Mouse (Mus musculus) C2C12 (cell line): ENCODE measurements around the gene 4930469K13Rik.

Experiments used
- CEBPB ChIP-seq: IDR thresholded peaks from one replicate; pipeline ENCODE4 v1.6.1; 2011; ENCODE audit warnings: low read depth, mild to moderate bottlenecking, control low read depth, moderate library complexity
- CTCF ChIP-seq: IDR thresholded peaks from one replicate; pipeline ENCODE4 v1.5.1; 2011; ENCODE audit not compliant: control insufficient read depth, insufficient read depth, insufficient read length
- FOSL1 ChIP-seq: IDR thresholded peaks from one replicate; pipeline ENCODE4 v1.8.0; 2011; ENCODE audit warnings: mild to moderate bottlenecking, low read length; ENCODE audit not compliant: poor library complexity, insufficient read depth, severe bottlenecking
- MAX ChIP-seq: IDR thresholded peaks from one replicate; pipeline ENCODE4 v1.6.1; 2011; ENCODE audit warnings: mild to moderate bottlenecking, control low read depth
- MYOD1 ChIP-seq: IDR thresholded peaks from one replicate; pipeline ENCODE4 v1.6.1; 2011; ENCODE audit warnings: low read depth; ENCODE audit not compliant: control insufficient read depth, insufficient read length
- MYOG ChIP-seq: IDR thresholded peaks from one replicate; pipeline ENCODE4 v1.6.1; 2011; ENCODE audit not compliant: control insufficient read depth, insufficient read length; ENCODE audit errors: extremely low read depth
- USF1 ChIP-seq: IDR thresholded peaks from one replicate; pipeline ENCODE4 v1.6.1; 2011; ENCODE audit warnings: low read depth, mild to moderate bottlenecking, control low read depth, moderate library complexity

DNA sequence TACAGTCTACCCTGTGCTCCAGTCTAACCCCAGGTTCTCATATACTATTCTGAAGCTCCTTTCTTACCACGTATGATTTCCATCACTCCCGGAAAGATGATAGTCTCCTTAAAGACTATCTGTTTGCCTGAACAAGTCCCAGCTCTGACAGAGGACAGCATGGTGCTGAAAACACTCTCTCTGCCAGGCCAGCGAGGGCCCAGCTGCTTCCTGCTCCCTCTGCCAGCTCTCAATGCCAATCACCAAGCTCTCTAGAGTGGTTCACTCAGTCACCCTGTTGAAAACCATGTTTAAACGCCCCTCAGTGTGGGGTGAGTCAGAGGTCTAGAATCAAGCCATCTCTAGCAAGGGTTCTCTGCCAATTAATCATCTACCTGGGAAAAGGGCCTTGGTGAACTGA, 170.5 kb downstream of the 4930469K13Rik start:
- TF ChIP-seq USF1 (no peak), CTCF (no peak), MAX (no peak), MYOG (no peak), MYOD1 (no peak), CEBPB (no peak), FOSL1 (no peak)
